ENCODE assay signal across 17 mouse cellular contexts in genomic region chr9:40675203-40675958, GRCm38 (mm10). TPM values are rescaled to one million over a fixed set of nuclear protein-coding genes. Genes with fewer than 3 reads are reported as not detected.
DNase-seq lines count a peak whose midpoint lies in the region; ATAC-seq lines count a peak whose summit lies in the region.
"Had no signal": no experiment of that assay in that cellular context is flagged by ENCODE, and none has a peak within 500 bp of the region (broad histone marks: within the 10 kb centered on the region; RNA-seq: fewer than 3 reads in every experiment).

No protein-coding gene starts in this region.

- no peak overlapping the region for H3K4me2 ChIP-seq in kidney, embryonic 16.5 days (replicated peaks; ENCODE audit: low read depth, low read length)
- no peak overlapping the region for H3K4me2 ChIP-seq in limb, embryonic 15.5 days
- no peak overlapping the region for H3K4me2 ChIP-seq in forebrain, embryonic 12.5 days
- H3K4me2 ChIP-seq: liver, embryonic 15.5 days had no signal

- H3K27ac ChIP-seq in kidney, embryonic 16.5 days (ENCODE audit: low read length), result peak overlapping the region; percentile 25; the same call in 1 of the 2 replicates
- peak overlapping the region; percentile 55; the same call in 1 of the 2 replicates for H3K27ac ChIP-seq in limb, embryonic 15.5 days
- no peak overlapping the region for H3K27ac ChIP-seq in forebrain, embryonic 12.5 days
- H3K27ac ChIP-seq: liver, embryonic 15.5 days had no signal

- no peaks in the 10 kb centered on the region for H3K9me3 ChIP-seq in kidney, embryonic 16.5 days (ENCODE audit: low read length)
- H3K9me3 ChIP-seq in limb, embryonic 15.5 days, result no peaks in the 10 kb centered on the region
- H3K9me3 ChIP-seq in forebrain, embryonic 12.5 days, result no peaks in the 10 kb centered on the region
- H3K9me3 ChIP-seq: liver, embryonic 15.5 days had no signal

- peak; percentile 82 for ATAC-seq in kidney, embryonic 16.5 days (ENCODE audit: low FRiP score, low TSS enrichment)
- ATAC-seq in limb, embryonic 15.5 days (ENCODE audit: insufficient number of reproducible peaks, low FRiP score, low TSS enrichment, low read depth), result 0 out of 2 replicates have a peak, but pooled peaks have one; percentile 3
- no peak for ATAC-seq in forebrain, embryonic 12.5 days (ENCODE audit: low FRiP score)
- ATAC-seq: Patski had no signal

- no peaks in the 10 kb centered on the region for H3K36me3 ChIP-seq in kidney, embryonic 16.5 days (ENCODE audit: insufficient read depth, low read length)
- no peaks in the 10 kb centered on the region for H3K36me3 ChIP-seq in limb, embryonic 15.5 days
- H3K36me3 ChIP-seq in forebrain, embryonic 12.5 days (replicated peaks), result no peaks in the 10 kb centered on the region
- H3K36me3 ChIP-seq: liver, embryonic 15.5 days had no signal

- peaks cover 6% of the 10 kb centered on the region; the same call in 1 of the 2 replicates for H3K4me1 ChIP-seq in kidney, embryonic 16.5 days (ENCODE audit: insufficient read depth, low read length)
- H3K4me1 ChIP-seq in limb, embryonic 15.5 days, result peaks cover 23% of the 10 kb centered on the region
- peaks cover 10% of the 10 kb centered on the region for H3K4me1 ChIP-seq in forebrain, embryonic 12.5 days
- H3K4me1 ChIP-seq: liver, embryonic 15.5 days had no signal

- no peaks in the 10 kb centered on the region for H3K27me3 ChIP-seq in kidney, embryonic 16.5 days (ENCODE audit: insufficient read depth, low read length)
- H3K27me3 ChIP-seq in limb, embryonic 15.5 days, result no peaks in the 10 kb centered on the region
- 0 out of 2 replicates have a peak, but pooled peaks cover 3% of the 10 kb centered on the region for H3K27me3 ChIP-seq in forebrain, embryonic 12.5 days
- H3K27me3 ChIP-seq: liver, embryonic 15.5 days had no signal

- 56% methylated on average over 12 of the region's 12 CpGs for WGBS in kidney, embryonic 16.5 days
- WGBS in limb, embryonic 15.5 days, result 61% methylated on average over 12 of the region's 12 CpGs
- 87% methylated on average over 12 of the region's 12 CpGs for WGBS in forebrain, embryonic 12.5 days

- DNase-seq in heart, adult 18-20 months, result peak; percentile 38 to 44
- DNase-seq in heart, postnatal 4 days, result no peak
- DNase-seq in kidney, postnatal 36 days, result no peak
- DNase-seq in brain, adult 2 months (ENCODE audit: low read depth, low spot score), result peak; percentile 56
- no peak for DNase-seq in thymus, postnatal 25 days
- DNase-seq: adrenal gland, postnatal 36 days; cerebellum, adult 18-20 months; layer of hippocampus, postnatal 36 days; thymus, postnatal 14 days had no signal

- no peak overlapping the region for H3K4me3 ChIP-seq in kidney, embryonic 16.5 days (ENCODE audit: low read length)
- H3K4me3 ChIP-seq in limb, embryonic 15.5 days, result no peak overlapping the region
- no peak overlapping the region for H3K4me3 ChIP-seq in forebrain, embryonic 12.5 days (replicated peaks)
- H3K4me3 ChIP-seq: liver, embryonic 15.5 days had no signal

- H3K9ac ChIP-seq in kidney, embryonic 16.5 days (replicated peaks; ENCODE audit: low read length), result no peak overlapping the region
- no peak overlapping the region for H3K9ac ChIP-seq in limb, embryonic 15.5 days
- H3K9ac ChIP-seq in forebrain, embryonic 12.5 days, result no peak overlapping the region
- H3K9ac ChIP-seq: liver, embryonic 15.5 days had no signal

RNA-seq across cellular contexts. Expression of gene Gm21915, which starts 5.0 kb away (rescaled TPM):
- not detected for total RNA-seq in heart, adult 18-20 months (2021)
- not detected for total RNA-seq in heart, postnatal 4 days (2021)
- not detected in 2 replicates for polyA plus RNA-seq in kidney, embryonic 16.5 days (2015; fragmentation: Nextera tagmentation; extraction: Ambion mirVana)
- polyA plus RNA-seq in limb, embryonic 15.5 days (2015; fragmentation: Nextera tagmentation; extraction: Ambion mirVana), result not detected in 2 replicates
- not detected in 2 replicates for polyA plus RNA-seq in forebrain, embryonic 12.5 days (2016; fragmentation: Nextera tagmentation; extraction: Ambion mirVana)
- total RNA-seq: adrenal gland, postnatal 36 days; layer of hippocampus, postnatal 36 days; midbrain, postnatal 0 days had no signal
- polyA plus RNA-seq: hindbrain, embryonic 11.5 days; liver, embryonic 15.5 days; midbrain, postnatal 0 days; Patski; spleen, adult 2 months had no signal

RNA-seq across cellular contexts. Expression of gene Clmp, which starts 10.4 kb away (rescaled TPM):
- total RNA-seq in heart, adult 18-20 months (2021), result 1 to 10 TPM; 4.8 to 5.3 TPM
- total RNA-seq in heart, postnatal 4 days (2021), result 10 to 100 TPM in 1 of 2 experiments, 1 to 10 TPM in 1; 9.5 to 10.6 TPM
- 28.0 and 31.3 TPM in 2 replicates for polyA plus RNA-seq in kidney, embryonic 16.5 days (2015; fragmentation: Nextera tagmentation; extraction: Ambion mirVana)
- 36.0 and 44.2 TPM in 2 replicates for polyA plus RNA-seq in limb, embryonic 15.5 days (2015; fragmentation: Nextera tagmentation; extraction: Ambion mirVana)
- polyA plus RNA-seq in forebrain, embryonic 12.5 days (2016; fragmentation: Nextera tagmentation; extraction: Ambion mirVana), result 24.7 and 31.0 TPM in 2 replicates

Comparison
In these comparisons a context has a peak if more than half of its experiments do, and no peak if none do; other contexts are left out.
1. DNase-seq: peak in heart, adult 18-20 months (2 of 2) and brain, adult 2 months (single experiment); none in heart, postnatal 4 days (single experiment), kidney, postnatal 36 days (0 of 2) and thymus, postnatal 25 days (single experiment).